10 mouse cellular contexts compared by ENCODE assay signal in the genomic region with DNA sequence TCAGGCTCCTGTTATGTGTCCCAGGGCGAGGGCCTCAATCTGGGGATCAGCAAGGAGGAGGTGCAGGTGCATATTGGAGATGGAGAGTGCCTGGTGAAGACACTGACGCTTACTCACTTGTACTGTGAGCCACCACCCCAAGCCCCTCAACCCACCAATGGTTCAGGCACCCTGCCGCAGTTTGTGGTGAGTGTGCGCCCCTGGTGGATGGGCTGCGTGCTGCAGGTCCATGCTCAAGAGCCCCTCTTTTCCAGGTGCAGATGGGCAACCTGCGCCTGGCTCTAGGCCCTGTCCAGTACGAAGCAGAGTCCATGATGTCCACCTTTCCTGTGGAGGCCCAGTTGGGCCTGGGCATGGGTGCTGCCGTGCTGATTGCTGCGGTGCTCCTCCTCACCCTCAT. TPM values are rescaled to one million over a fixed set of nuclear protein-coding genes. Genes with fewer than 3 reads are reported as not detected.
A peak's percentile ranks its signal among the peaks of the same experiment; 100 is the strongest.
DNase-seq lines count a peak whose midpoint lies in the region; ATAC-seq and TF ChIP-seq lines count a peak whose summit lies in the region.
"Had no signal": no experiment of that assay in that cellular context is flagged by ENCODE, and none has a peak within 500 bp of the region (broad histone marks: within the 10 kb centered on the region; RNA-seq: fewer than 3 reads in every experiment).

No protein-coding gene starts in this region.

- 68% methylated on average over 9 of the region's 9 CpGs for WGBS in lung, adult 2 months
- 60% methylated on average over 9 of the region's 9 CpGs for whole genome bisulfite sequencing in stomach, embryonic 16.5 days

- H3K36me3 ChIP-seq in stomach, embryonic 16.5 days (ENCODE audit: control insufficient read depth, insufficient read depth, low read length), result no peaks in the 10 kb centered on the region

- H3K27me3 ChIP-seq in stomach, embryonic 16.5 days (ENCODE audit: control insufficient read depth, insufficient read depth, low read length), result no peaks in the 10 kb centered on the region; the same call in 1 of the 2 replicates

- H3K9me3 ChIP-seq in stomach, embryonic 16.5 days (replicated peaks; ENCODE audit: control insufficient read depth, low read length), result no peaks in the 10 kb centered on the region

- TF ChIP-seq POLR2A in lung, adult 2 months (IDR thresholded peaks at IDR 0.05; ENCODE audit: borderline replicate concordance, extremely low read depth, low read depth, low read length), result no peak

- H3K9ac ChIP-seq in stomach, embryonic 16.5 days (ENCODE audit: low read length), result no peak overlapping the region

- TF ChIP-seq CTCF in lung, adult 2 months (IDR thresholded peaks at IDR 0.05; ENCODE audit: insufficient read depth, low read length), result peak; percentile 41

- H3K4me1 ChIP-seq in lung, adult 2 months (ENCODE audit: control insufficient read depth, insufficient read depth, low read length), result peaks cover 7% of the 10 kb centered on the region
- no peaks in the 10 kb centered on the region for H3K4me1 ChIP-seq in stomach, embryonic 16.5 days (ENCODE audit: control insufficient read depth, insufficient read depth, low read length)

- 0 out of 2 replicates have a peak, but pooled peaks have one; percentile 15 for ATAC-seq in stomach, embryonic 16.5 days (ENCODE audit: insufficient read depth, low FRiP score)
- no peak for ATAC-seq in megakaryocyte, adult 5-6 weeks (ENCODE audit: poor library complexity, severe bottlenecking)

- no peak overlapping the region for H3K27ac ChIP-seq in stomach, embryonic 16.5 days (ENCODE audit: low read length)

- H3K4me3 ChIP-seq in lung, adult 2 months (replicated peaks; ENCODE audit: extremely low read depth, low read depth, low read length), result no peak overlapping the region
- H3K4me3 ChIP-seq in stomach, embryonic 16.5 days (replicated peaks; ENCODE audit: low read length), result no peak overlapping the region
- H3K4me3 ChIP-seq: myocyte had no signal

- DNase-seq in embryo, embryonic 10 days (ENCODE audit: low spot score), result peak; percentile 39
- DNase-seq in embryo, embryonic 9.5 days (ENCODE audit: extremely low spot score), result no peak
- DNase-seq in lung, adult 2 months, result no peak
- no peak for DNase-seq in lung, adult 18-20 months
- DNase-seq in embryo, embryonic 11 days, result peak; percentile 9
- DNase-seq in Muller cell, postnatal 12 days (ENCODE audit: inconsistent ontology term), result no peak
- DNase-seq: layer of hippocampus, adult 9-11 months had no signal

- no peak overlapping the region for H3K4me2 ChIP-seq in stomach, embryonic 16.5 days (ENCODE audit: low read depth, low read length)

RNA-seq across cellular contexts. Expression of gene Srpk3, which starts 6.9 kb away (rescaled TPM):
- 7.1 and 13.1 TPM in 2 replicates for polyA plus RNA-seq in lung, adult 2 months (2012; rRNA removed)
- polyA plus RNA-seq in stomach, embryonic 16.5 days (2015; fragmentation: Nextera tagmentation; extraction: Ambion mirVana), result 4.8 and 15.1 TPM in 2 replicates
- not detected in 2 replicates for total RNA-seq in megakaryocyte, adult 5-6 weeks (2015)
- 0.45 TPM in 1 of 2 replicates, not detected in the other for total RNA-seq in megakaryocyte, adult 5-6 weeks (2017)

RNA-seq across cellular contexts. Expression of gene Plxnb3, which starts 10.4 kb away (rescaled TPM):
- 1.3 and 1.4 TPM in 2 replicates for polyA plus RNA-seq in lung, adult 2 months (2012; rRNA removed)
- polyA plus RNA-seq in stomach, embryonic 16.5 days (2015; fragmentation: Nextera tagmentation; extraction: Ambion mirVana), result 0.77 and 1.1 TPM in 2 replicates
- 0.14 TPM in 1 of 2 replicates, not detected in the other for total RNA-seq in megakaryocyte, adult 5-6 weeks (2015)
- total RNA-seq in megakaryocyte, adult 5-6 weeks (2017), result 0.04 and 0.29 TPM in 2 replicates

RNA-seq across cellular contexts. Expression of gene Idh3g, which starts 19.4 kb away (rescaled TPM):
- 144 and 247 TPM in 2 replicates for polyA plus RNA-seq in lung, adult 2 months (2012; rRNA removed)
- 197 and 209 TPM in 2 replicates for polyA plus RNA-seq in stomach, embryonic 16.5 days (2015; fragmentation: Nextera tagmentation; extraction: Ambion mirVana)
- total RNA-seq in megakaryocyte, adult 5-6 weeks (2015), result 277 and 286 TPM in 2 replicates
- 154 and 172 TPM in 2 replicates for total RNA-seq in megakaryocyte, adult 5-6 weeks (2017)

RNA-seq across cellular contexts. Expression of gene Ssr4, which starts 19.6 kb away (rescaled TPM):
- polyA plus RNA-seq in lung, adult 2 months (2012; rRNA removed), result 153 and 171 TPM in 2 replicates
- 248 and 275 TPM in 2 replicates for polyA plus RNA-seq in stomach, embryonic 16.5 days (2015; fragmentation: Nextera tagmentation; extraction: Ambion mirVana)
- total RNA-seq in megakaryocyte, adult 5-6 weeks (2015), result 250 and 261 TPM in 2 replicates
- 127 and 142 TPM in 2 replicates for total RNA-seq in megakaryocyte, adult 5-6 weeks (2017)

RNA-seq across cellular contexts. Expression of gene Abcd1, which starts 50.9 kb away (rescaled TPM):
- 49.9 and 53.6 TPM in 2 replicates for polyA plus RNA-seq in lung, adult 2 months (2012; rRNA removed)
- polyA plus RNA-seq in stomach, embryonic 16.5 days (2015; fragmentation: Nextera tagmentation; extraction: Ambion mirVana), result 20.3 and 20.8 TPM in 2 replicates
- total RNA-seq in megakaryocyte, adult 5-6 weeks (2015), result 80.0 and 82.4 TPM in 2 replicates
- total RNA-seq in megakaryocyte, adult 5-6 weeks (2017), result 32.7 and 35.7 TPM in 2 replicates

Comparison
In these comparisons a context has a peak if more than half of its experiments do, and no peak if none do; other contexts are left out.
1. DNase-seq: peak in embryo, embryonic 10 days (single experiment) and embryo, embryonic 11 days (single experiment); none in embryo, embryonic 9.5 days (single experiment), lung, adult 2 months (single experiment), lung, adult 18-20 months (0 of 2) and Muller cell, postnatal 12 days (single experiment).